Mouse (Mus musculus) C2C12 (cell line): ENCODE measurements around the gene Fcho1.

Source experiments
- CEBPB ChIP-seq: IDR thresholded peaks from one replicate; pipeline ENCODE4 v1.6.1; 2011; ENCODE audit warnings: low read depth, mild to moderate bottlenecking, control low read depth, moderate library complexity
- CTCF ChIP-seq: IDR thresholded peaks from one replicate; pipeline ENCODE4 v1.5.1; 2011; ENCODE audit not compliant: control insufficient read depth, insufficient read depth, insufficient read length
- MAX ChIP-seq: IDR thresholded peaks from one replicate; pipeline ENCODE4 v1.6.1; 2011; ENCODE audit warnings: mild to moderate bottlenecking, control low read depth

DNA sequence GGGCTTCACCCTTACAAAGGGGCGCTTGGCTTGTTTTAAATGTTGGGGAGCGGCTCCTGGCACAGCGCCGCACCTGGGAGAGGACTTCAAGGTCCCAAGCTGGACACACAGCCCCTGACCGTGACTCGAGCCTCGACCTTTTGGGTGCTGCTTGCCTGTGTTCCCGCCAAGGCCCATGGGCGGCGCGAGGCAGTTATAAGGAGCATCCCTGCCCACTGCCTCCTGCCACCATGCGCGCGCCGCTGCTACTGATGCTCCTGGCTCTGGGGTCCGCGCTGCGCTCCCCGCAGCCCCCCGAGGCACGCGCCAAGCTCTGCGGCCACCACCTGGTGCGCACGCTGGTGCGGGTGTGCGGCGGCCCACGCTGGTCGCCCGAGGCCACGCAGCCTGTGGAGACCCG is 36.5 kb downstream of the Fcho1 start, which contains the start of gene Insl3:
- TF ChIP-seq MAX (no peak), CTCF (no peak), CEBPB (no peak)
